Mouse (Mus musculus) adrenal gland, adult 2 months (tissue): Measurements from ENCODE around the gene Rims1. TPM values are rescaled to one million over a fixed set of nuclear protein-coding genes. Genes with fewer than 3 reads are reported as not detected.
A peak's percentile ranks its signal among the peaks of the same experiment; 100 is the strongest.

Experiments used
- DNase-seq: peaks from one replicate; pipeline ENCODE4 v3.0.0; 2021
- polyA plus RNA-seq: library from polyadenylated mRNA; depleted of rRNA; stranded (reverse); fragments of >200 nt; gene quantifications from 2 replicates; pipeline ENCODE4 v1.2.3, GENCODE M21; 2012
- total RNA-seq, 2 experiments: library from RNA; stranded (reverse); gene quantifications; 2 replicates each; pipeline ENCODE4 v1.2.3; 2021

The Rims1 gene
- total and polyA plus RNA-seq, 3 experiments: 0.79 to 0.95 TPM; not detected in 1

GRCm38 (mm10) chr1:22353687-22354086 is 452.1 kb downstream of the Rims1 start:
- no peak for DNase-seq

- DNase-seq: no peak
Measured at GRCm38 (mm10) chr1:22338914-22339313, 466.9 kb downstream of the Rims1 start.

- DNase-seq: no peak
Measured at GRCm38 (mm10) chr1:22320941-22321676, 484.7 kb downstream of the Rims1 start.

- no peak for DNase-seq
Measured at GRCm38 (mm10) chr1:22315537-22315936, 490.3 kb downstream of the Rims1 start.

- no peak for DNase-seq
Measured at GRCm38 (mm10) chr1:22311471-22311870, 494.3 kb downstream of the Rims1 start.

- no peak for DNase-seq
Measured at GRCm38 (mm10) chr1:22306519-22306918, 499.3 kb downstream of the Rims1 start.

GRCm38 (mm10) chr1:22305932-22306331 is 499.9 kb downstream of the Rims1 start:
- DNase-seq: no peak

- DNase-seq: no peak
Measured at GRCm38 (mm10) chr1:22293953-22294352, 511.8 kb downstream of the Rims1 start.

GRCm38 (mm10) chr1:22293310-22293709 is 512.5 kb downstream of the Rims1 start:
- no peak for DNase-seq

- no peak for DNase-seq
Measured at GRCm38 (mm10) chr1:22286807-22287206, 519.0 kb downstream of the Rims1 start.

- DNase-seq: no peak
Measured at GRCm38 (mm10) chr1:22279954-22280353, 525.8 kb downstream of the Rims1 start.

- no peak for DNase-seq
Measured at GRCm38 (mm10) chr1:22274081-22274480, 531.7 kb downstream of the Rims1 start.

- no peak for DNase-seq
Measured at GRCm38 (mm10) chr1:22270131-22270530, 535.7 kb downstream of the Rims1 start.

GRCm38 (mm10) chr1:22268581-22269359 is 537.0 kb downstream of the Rims1 start:
- peak; percentile 50 for DNase-seq

GRCm38 (mm10) chr1:22266491-22266890 is 539.3 kb downstream of the Rims1 start:
- DNase-seq: no peak

GRCm38 (mm10) chr1:22265528-22265927 is 540.3 kb downstream of the Rims1 start:
- DNase-seq: no peak

- DNase-seq: no peak
Measured at GRCm38 (mm10) chr1:22262169-22262950, 543.4 kb downstream of the Rims1 start.

- no peak for DNase-seq
Measured at GRCm38 (mm10) chr1:22261702-22262101, 544.1 kb downstream of the Rims1 start.

- no peak for DNase-seq
Measured at GRCm38 (mm10) chr1:22260291-22260690, 545.5 kb downstream of the Rims1 start.

GRCm38 (mm10) chr1:22258356-22258755 is 547.4 kb downstream of the Rims1 start:
- no peak for DNase-seq

- no peak for DNase-seq
Measured at GRCm38 (mm10) chr1:22254278-22254677, 551.5 kb downstream of the Rims1 start.

GRCm38 (mm10) chr1:22252873-22253272 is 552.9 kb downstream of the Rims1 start:
- no peak for DNase-seq
